Mouse (Mus musculus): ENCODE data around the gene Nfyb. TPM values are rescaled to one million over a fixed set of nuclear protein-coding genes. Genes with fewer than 3 reads are reported as not detected.

Gene Nfyb
- 21.1 and 53.0 TPM in 2 replicates for total RNA-seq (2015; ENCODE audit: low replicate concordance)
- total RNA-seq (2017; ENCODE audit: low replicate concordance): 48.8 and 52.9 TPM in 2 replicates

- ATAC-seq (replicated peaks; ENCODE audit: low FRiP score, poor library complexity, severe bottlenecking): peak; percentile 94
Observed at GRCm38 (mm10) chr10:82763840-82764631, at the start of gene Nfyb. TSS of gene Nfyb (minus strand) at chr10:82764144.

GRCm38 (mm10) chr10:82811855-82812431, 48.0 kb upstream of the Nfyb start:
- peak; percentile 74; the same call in 1 of the 2 replicates for ATAC-seq (replicated peaks; ENCODE audit: low FRiP score, poor library complexity, severe bottlenecking)

GRCm38 (mm10) chr10:82809352-82809751, 45.4 kb upstream of the Nfyb start:
- no peak for ATAC-seq (replicated peaks; ENCODE audit: low FRiP score, poor library complexity, severe bottlenecking)

GRCm38 (mm10) chr10:82808891-82809290, 44.9 kb upstream of the Nfyb start:
- ATAC-seq (replicated peaks; ENCODE audit: low FRiP score, poor library complexity, severe bottlenecking): no peak

- ATAC-seq (replicated peaks; ENCODE audit: low FRiP score, poor library complexity, severe bottlenecking): no peak
Observed at GRCm38 (mm10) chr10:82808155-82808554, 44.2 kb upstream of the Nfyb start.

- ATAC-seq (replicated peaks; ENCODE audit: low FRiP score, poor library complexity, severe bottlenecking): no peak
Observed at GRCm38 (mm10) chr10:82807238-82807637, 43.3 kb upstream of the Nfyb start.

- no peak for ATAC-seq (replicated peaks; ENCODE audit: low FRiP score, poor library complexity, severe bottlenecking)
Observed at GRCm38 (mm10) chr10:82806414-82806813, 42.5 kb upstream of the Nfyb start.

GRCm38 (mm10) chr10:82805111-82805510, 41.2 kb upstream of the Nfyb start:
- no peak for ATAC-seq (replicated peaks; ENCODE audit: low FRiP score, poor library complexity, severe bottlenecking)

- ATAC-seq (replicated peaks; ENCODE audit: low FRiP score, poor library complexity, severe bottlenecking): no peak
Observed at GRCm38 (mm10) chr10:82804396-82804795, 40.5 kb upstream of the Nfyb start.

- no peak for ATAC-seq (replicated peaks; ENCODE audit: low FRiP score, poor library complexity, severe bottlenecking)
Observed at GRCm38 (mm10) chr10:82800094-82800493, 36.1 kb upstream of the Nfyb start.

- no peak for ATAC-seq (replicated peaks; ENCODE audit: low FRiP score, poor library complexity, severe bottlenecking)
Observed at GRCm38 (mm10) chr10:82798312-82798933, 34.5 kb upstream of the Nfyb start.

GRCm38 (mm10) chr10:82797119-82797491, 33.2 kb upstream of the Nfyb start:
- no peak for ATAC-seq (replicated peaks; ENCODE audit: low FRiP score, poor library complexity, severe bottlenecking)

GRCm38 (mm10) chr10:82796471-82797118, 32.7 kb upstream of the Nfyb start:
- no peak for ATAC-seq (replicated peaks; ENCODE audit: low FRiP score, poor library complexity, severe bottlenecking)

- no peak for ATAC-seq (replicated peaks; ENCODE audit: low FRiP score, poor library complexity, severe bottlenecking)
Observed at GRCm38 (mm10) chr10:82795767-82796166, 31.8 kb upstream of the Nfyb start.

GRCm38 (mm10) chr10:82795071-82795731, 31.3 kb upstream of the Nfyb start:
- no peak for ATAC-seq (replicated peaks; ENCODE audit: low FRiP score, poor library complexity, severe bottlenecking)

- ATAC-seq (replicated peaks; ENCODE audit: low FRiP score, poor library complexity, severe bottlenecking): no peak
Observed at GRCm38 (mm10) chr10:82792311-82792710, 28.4 kb upstream of the Nfyb start.

GRCm38 (mm10) chr10:82791713-82792112, 27.8 kb upstream of the Nfyb start:
- ATAC-seq (replicated peaks; ENCODE audit: low FRiP score, poor library complexity, severe bottlenecking): no peak

GRCm38 (mm10) chr10:82790504-82790903, 26.6 kb upstream of the Nfyb start:
- ATAC-seq (replicated peaks; ENCODE audit: low FRiP score, poor library complexity, severe bottlenecking): no peak

GRCm38 (mm10) chr10:82789181-82789580, 25.2 kb upstream of the Nfyb start:
- no peak for ATAC-seq (replicated peaks; ENCODE audit: low FRiP score, poor library complexity, severe bottlenecking)

- ATAC-seq (replicated peaks; ENCODE audit: low FRiP score, poor library complexity, severe bottlenecking): no peak
Observed at GRCm38 (mm10) chr10:82782472-82782871, 18.5 kb upstream of the Nfyb start.
